Mouse (Mus musculus): ENCODE data around the gene 9930111J21Rik1.
"Not testable (repeated sequence)": the region's sequence is repeated elsewhere in the genome, so short reads cannot be mapped to it uniquely, and the experiment has no call there.

Gene 9930111J21Rik1

DNA sequence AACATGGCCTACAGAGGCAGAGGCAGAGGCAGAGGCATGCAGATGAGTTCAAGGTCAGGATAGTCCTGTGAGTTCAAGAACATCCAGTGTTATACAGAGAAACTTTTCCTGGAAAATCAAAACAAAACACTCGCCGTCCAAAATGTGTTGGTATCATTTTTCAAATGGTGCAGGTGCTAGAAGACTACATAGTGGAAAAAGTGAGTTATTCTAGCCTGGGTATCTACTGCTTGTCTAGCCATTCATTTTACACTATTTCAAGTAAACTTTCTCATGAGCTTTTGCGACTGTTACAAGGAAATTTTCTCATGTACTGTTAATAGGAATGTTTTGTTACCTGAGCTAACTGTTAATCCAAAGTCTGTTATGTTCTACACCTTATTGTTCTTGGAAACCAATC is 60.8 kb downstream of the 9930111J21Rik1 start:
- no peak for DNase-seq (ENCODE audit: low spot score)

DNA sequence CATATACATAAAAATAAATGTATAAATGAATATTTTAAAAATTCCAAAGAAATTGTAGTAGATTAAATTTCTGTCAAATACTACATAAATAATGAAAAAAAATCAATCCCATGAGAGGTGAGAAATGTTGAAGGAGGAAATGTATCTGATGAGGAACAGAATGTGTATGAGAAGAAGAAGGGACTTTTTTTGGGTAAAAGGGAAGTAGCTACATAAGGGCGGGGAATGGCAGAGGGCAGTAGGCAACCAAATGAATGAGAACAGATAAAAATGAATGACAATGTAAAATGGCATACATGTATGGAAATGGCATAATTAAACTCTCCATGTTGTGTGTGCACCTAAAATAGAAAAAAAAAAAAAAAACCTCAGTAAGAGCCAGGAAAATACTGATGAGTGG is 65.6 kb downstream of the 9930111J21Rik1 start:
- no peak for DNase-seq (ENCODE audit: low spot score)

DNA sequence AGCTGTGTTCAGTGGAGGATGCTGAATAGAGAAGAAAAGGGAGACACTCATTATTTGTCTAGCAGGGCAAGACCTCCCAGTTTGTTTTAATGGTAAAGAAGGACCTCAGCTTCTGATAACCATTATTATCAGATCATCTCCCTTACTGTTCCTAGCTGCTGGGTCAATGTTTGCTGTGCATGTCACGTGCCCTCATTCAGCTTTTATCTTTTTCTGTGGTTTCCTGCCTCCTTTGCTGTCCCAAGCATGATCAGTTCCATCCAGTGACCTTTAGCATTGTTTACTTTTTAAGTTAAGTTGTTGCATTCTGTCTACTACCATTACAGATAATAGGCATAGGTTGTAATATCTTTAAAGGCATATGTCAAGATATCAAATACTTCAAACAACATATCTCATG is 70.7 kb downstream of the 9930111J21Rik1 start:
- no peak for DNase-seq (ENCODE audit: low spot score)

DNA sequence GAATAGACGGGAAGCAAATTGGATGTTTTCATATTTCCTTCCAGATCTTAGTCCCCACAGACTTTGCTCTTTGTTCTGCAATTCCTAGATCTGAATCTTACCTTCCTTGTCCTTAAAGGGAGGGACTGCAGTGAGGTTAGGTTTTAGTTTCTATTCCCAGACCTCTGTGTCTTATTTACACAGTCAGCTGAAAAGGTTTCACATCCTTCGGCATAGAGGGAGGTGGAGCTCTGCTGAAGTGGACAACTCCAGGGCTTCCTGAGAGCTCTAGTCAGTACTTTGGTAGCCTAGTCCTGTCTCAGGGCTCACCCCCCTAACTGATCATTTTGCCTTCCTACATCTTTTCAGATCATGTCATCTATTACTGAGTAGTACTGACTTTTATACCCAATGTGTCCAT is 77.2 kb downstream of the 9930111J21Rik1 start, which contains the start of gene Gm5431:
Gm5431 (minus strand) TSS at position 194 of the 400 bp plus-strand sequence.
- no peak for DNase-seq (ENCODE audit: low spot score)

DNA sequence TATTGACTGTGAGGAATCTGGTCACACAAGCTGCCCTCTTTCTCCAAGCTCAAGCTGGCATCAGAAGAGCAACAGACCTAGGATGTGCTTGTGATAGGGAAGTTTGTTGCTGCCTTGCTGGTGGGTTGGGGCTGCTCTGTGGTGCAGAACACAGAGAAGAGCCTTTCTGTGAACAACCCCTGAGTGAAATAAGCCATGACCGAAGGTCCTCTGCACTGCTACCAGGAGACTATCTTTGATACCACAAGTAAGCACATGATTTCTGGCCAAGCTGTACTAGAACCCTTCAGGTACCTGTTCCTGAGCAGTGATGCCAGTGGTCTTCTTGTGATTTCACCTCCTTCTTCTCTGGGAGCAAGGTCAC is 77.6 kb downstream of the 9930111J21Rik1 start:
- DNase-seq (ENCODE audit: low spot score), result not testable (repeated sequence)

DNA sequence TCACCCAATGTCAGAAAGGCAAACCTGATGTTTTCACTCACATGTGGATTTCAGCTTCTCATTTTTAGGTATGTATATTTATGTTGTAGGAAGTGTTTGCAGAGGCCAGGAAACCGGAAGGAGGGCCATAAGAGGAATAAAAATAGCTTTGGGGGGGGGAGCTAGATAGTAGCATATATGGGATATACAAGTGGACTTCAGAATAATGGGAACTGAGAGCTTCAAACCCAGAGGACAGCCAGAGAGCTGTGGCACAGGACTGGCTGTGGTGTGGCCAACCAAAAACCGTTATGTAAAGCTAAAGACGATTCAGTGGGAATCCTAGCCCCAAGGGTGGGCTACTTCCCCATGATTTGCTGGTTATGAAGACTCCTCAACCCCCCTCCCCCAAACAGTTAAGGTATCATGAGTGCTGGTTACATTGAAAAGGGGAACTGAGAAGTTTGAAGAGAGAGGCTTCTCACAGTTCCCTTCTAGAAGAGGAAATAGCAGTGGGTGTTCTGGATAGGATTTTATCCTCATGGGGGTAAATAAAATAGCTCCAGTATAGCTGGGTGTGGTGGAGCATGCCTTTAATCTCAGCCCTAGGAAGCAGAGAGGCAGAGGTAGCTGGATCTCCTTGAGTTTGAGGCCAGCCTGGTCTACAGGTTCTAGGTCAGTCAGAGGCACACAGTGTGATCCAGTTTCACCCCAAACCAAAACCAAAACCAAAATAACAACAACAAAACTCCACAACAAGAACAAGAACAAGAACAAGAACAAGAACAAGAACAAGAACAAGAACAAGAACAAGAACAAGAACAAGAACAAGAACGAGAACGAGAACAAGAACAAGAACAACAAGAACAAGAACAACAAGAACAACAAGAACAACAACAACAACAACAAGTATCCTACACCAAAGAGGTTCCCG is 78.3 kb downstream of the 9930111J21Rik1 start:
- DNase-seq (ENCODE audit: low spot score), result not testable (repeated sequence)

DNA sequence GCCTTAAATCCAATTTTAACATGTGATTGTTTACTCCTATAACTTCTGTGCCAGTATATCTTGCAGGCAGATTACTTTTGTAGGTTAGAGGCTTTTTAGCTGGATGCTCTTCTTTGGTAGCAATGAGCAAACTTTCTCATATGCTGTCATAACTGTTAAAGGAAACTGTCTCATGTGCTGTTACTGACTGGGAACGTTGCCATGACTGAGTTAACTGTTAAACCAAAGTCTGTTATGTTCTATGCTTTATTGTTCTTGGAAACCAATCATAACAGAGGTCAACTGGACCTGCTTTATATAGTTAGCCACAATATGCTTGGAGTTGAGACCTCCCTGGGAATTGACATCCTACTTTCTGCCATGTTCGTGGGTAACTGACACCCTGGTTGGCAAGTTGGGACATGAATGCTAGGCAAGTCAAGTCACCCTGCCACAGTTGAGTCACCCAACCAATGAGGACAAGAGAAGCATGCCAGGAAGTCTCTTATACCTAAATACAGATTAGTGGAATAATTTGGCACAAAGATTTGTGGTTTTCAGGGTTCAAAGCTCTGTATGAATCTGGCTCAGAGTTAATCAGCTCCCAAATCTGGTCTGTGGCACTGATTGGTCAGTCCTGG is 80.3 kb downstream of the 9930111J21Rik1 start:
- no peak for DNase-seq (ENCODE audit: low spot score)
